Mouse (Mus musculus) hindbrain, embryonic 15.5 days (tissue): ENCODE measurements around the gene Nt5c3b. TPM values are rescaled to one million over a fixed set of nuclear protein-coding genes. Genes with fewer than 3 reads are reported as not detected.
A peak's percentile ranks its signal among the peaks of the same experiment; 100 is the strongest.

Experiments used
- ATAC-seq: fragments of 200-750 bp; cut with Nextera tagmentation; 2 replicates; pipeline ENCODE4 v1.8.0; 2017; ENCODE audit warnings: low read depth, moderate number of reproducible peaks, moderate TSS enrichment; ENCODE audit not compliant: low FRiP score
- H3K27ac ChIP-seq: fragments of 300-500 bp; sonication (generic); replicated peaks from 2 replicates; pipeline ENCODE4 v1.5.1; 2015; ENCODE audit warnings: mild to moderate bottlenecking, inconsistent platforms
- H3K27me3 ChIP-seq: fragments of 300-500 bp; sonication (generic); 2 replicates; pipeline ENCODE4 v1.6.1; 2015; ENCODE audit warnings: control low read depth, inconsistent platforms
- H3K36me3 ChIP-seq: fragments of 300-500 bp; sonication (generic); 2 replicates; pipeline ENCODE4 v1.6.1; 2015; ENCODE audit warnings: control low read depth, inconsistent platforms
- H3K4me1 ChIP-seq: fragments of 300-500 bp; sonication (generic); replicated peaks from 2 replicates; pipeline ENCODE4 v1.6.1; 2015; ENCODE audit warnings: control low read depth, inconsistent platforms
- H3K4me2 ChIP-seq: fragments of 300-500 bp; sonication (generic); 2 replicates; pipeline ENCODE4 v1.6.1; 2015; ENCODE audit warnings: moderate library complexity, mild to moderate bottlenecking, inconsistent platforms
- H3K4me3 ChIP-seq: fragments of 300-500 bp; sonication (generic); 2 replicates; pipeline ENCODE4 v1.5.1; 2015; ENCODE audit warnings: mild to moderate bottlenecking, inconsistent platforms
- H3K9ac ChIP-seq: fragments of 300-500 bp; sonication (generic); 2 replicates; pipeline ENCODE4 v1.6.1; 2015; ENCODE audit warnings: inconsistent platforms
- H3K9me3 ChIP-seq: fragments of 300-500 bp; sonication (generic); 2 replicates; pipeline ENCODE4 v1.6.1; 2016; ENCODE audit warnings: control low read depth, inconsistent platforms
- WGBS: fragments of 180-500 bp; shearing (Covaris S2); methylation state at CpG from one replicate; pipeline ENCODE4 v1.1.7; 2015; 5-methylcytosine and 5-hydroxymethylcytosine counted together
- polyA plus RNA-seq: library from polyadenylated mRNA; unstranded; fragments of >200 nt; fragmentation: Nextera tagmentation; extraction: Ambion mirVana; gene quantifications from 2 replicates; pipeline ENCODE4 v1.2.1, GENCODE M21; 2015

Gene Nt5c3b
- polyA plus RNA-seq, 1 experiment from 2014 or later = 112 TPM

- H3K4me2 ChIP-seq = no peak overlapping the region
- peaks cover 30% of the 10 kb centered on the region for H3K36me3 ChIP-seq
- no peaks in the 10 kb centered on the region for H3K9me3 ChIP-seq
- no peak overlapping the region for H3K27ac ChIP-seq
- H3K4me3 ChIP-seq = no peak overlapping the region
- ATAC-seq = no peak
- no peaks in the 10 kb centered on the region for H3K27me3 ChIP-seq
- WGBS = 89% methylated on average over 10 of the region's 10 CpGs
- H3K9ac ChIP-seq = no peak overlapping the region
- H3K4me1 ChIP-seq = no peaks in the 10 kb centered on the region
These were observed 21.1 kb upstream of the Nt5c3b start for GRCm38 (mm10) chr11:100462699-100463098.

- Histone ChIP-seq H3K4me1 (no peaks in the 10 kb centered on the region), H3K9me3 (no peaks in the 10 kb centered on the region), H3K9ac (no peak overlapping the region), H3K36me3 (peaks cover 23% of the 10 kb centered on the region), H3K27ac (no peak overlapping the region), H3K27me3 (no peaks in the 10 kb centered on the region), H3K4me3 (no peak overlapping the region), H3K4me2 (no peak overlapping the region)
- 96% methylated on average over 5 of the region's 5 CpGs for WGBS
- ATAC-seq = no peak
These were observed 16.1 kb upstream of the Nt5c3b start for GRCm38 (mm10) chr11:100457711-100458110.

GRCm38 (mm10) chr11:100457247-100457646 lies 15.6 kb upstream of the Nt5c3b start:
- H3K4me2 ChIP-seq = no peak overlapping the region
- H3K36me3 ChIP-seq = peaks cover 19% of the 10 kb centered on the region
- H3K27ac ChIP-seq = no peak overlapping the region
- WGBS = 90% methylated on average over 4 of the region's 4 CpGs
- ATAC-seq = no peak
- H3K27me3 ChIP-seq = no peaks in the 10 kb centered on the region
- no peak overlapping the region for H3K9ac ChIP-seq
- no peaks in the 10 kb centered on the region for H3K4me1 ChIP-seq
- H3K9me3 ChIP-seq = no peaks in the 10 kb centered on the region
- H3K4me3 ChIP-seq = no peak overlapping the region

GRCm38 (mm10) chr11:100442625-100443024 lies 1.0 kb upstream of the Nt5c3b start:
- 85% methylated on average over 6 of the region's 6 CpGs for WGBS
- Histone ChIP-seq H3K27me3 (no peaks in the 10 kb centered on the region), H3K9ac (no peak overlapping the region), H3K9me3 (no peaks in the 10 kb centered on the region), H3K4me1 (peaks cover 18% of the 10 kb centered on the region), H3K36me3 (0 out of 2 replicates have a peak, but pooled peaks cover 5% of the 10 kb centered on the region), H3K4me3 (no peak overlapping the region), H3K4me2 (no peak overlapping the region), H3K27ac (no peak overlapping the region)
- no peak for ATAC-seq

- Histone ChIP-seq H3K36me3 (peaks cover 7% of the 10 kb centered on the region), H3K9ac (peak overlapping the region; percentile 94), H3K27ac (peak overlapping the region; percentile 82), H3K4me2 (peak overlapping the region; percentile 85), H3K4me1 (peaks cover 18% of the 10 kb centered on the region), H3K4me3 (peak overlapping the region; percentile 91), H3K9me3 (no peaks in the 10 kb centered on the region), H3K27me3 (no peaks in the 10 kb centered on the region)
- under 1% methylated on average over 51 of the region's 52 CpGs for WGBS
- ATAC-seq = peak; percentile 97
These were observed 701 bp downstream of the Nt5c3b start for GRCm38 (mm10) chr11:100440691-100441522.

- no peak overlapping the region for H3K27ac ChIP-seq
- 77% methylated on average over 1 of the region's 1 CpGs for WGBS
- no peak for ATAC-seq
- no peaks in the 10 kb centered on the region for H3K27me3 ChIP-seq
- no peak overlapping the region for H3K4me3 ChIP-seq
- H3K4me2 ChIP-seq = no peak overlapping the region
- H3K36me3 ChIP-seq = peaks cover 13% of the 10 kb centered on the region
- no peaks in the 10 kb centered on the region for H3K9me3 ChIP-seq
- no peak overlapping the region for H3K9ac ChIP-seq
- H3K4me1 ChIP-seq = peaks cover 18% of the 10 kb centered on the region
These were observed 3.7 kb downstream of the Nt5c3b start for GRCm38 (mm10) chr11:100437901-100438300.

GRCm38 (mm10) chr11:100435678-100436246 lies 5.8 kb downstream of the Nt5c3b start:
- H3K4me1 ChIP-seq = peaks cover 11% of the 10 kb centered on the region
- no peak overlapping the region for H3K27ac ChIP-seq
- no peak for ATAC-seq
- H3K4me2 ChIP-seq = no peak overlapping the region
- no peak overlapping the region for H3K9ac ChIP-seq
- no peaks in the 10 kb centered on the region for H3K27me3 ChIP-seq
- peaks cover 17% of the 10 kb centered on the region for H3K36me3 ChIP-seq
- WGBS = 27% methylated on average over 9 of the region's 9 CpGs
- no peak overlapping the region for H3K4me3 ChIP-seq
- H3K9me3 ChIP-seq = no peaks in the 10 kb centered on the region

GRCm38 (mm10) chr11:100432002-100432401 lies 9.6 kb downstream of the Nt5c3b start:
- Histone ChIP-seq H3K4me1 (peaks cover 5% of the 10 kb centered on the region; the same call in 1 of the 2 replicates), H3K27ac (no peak overlapping the region), H3K9ac (no peak overlapping the region), H3K27me3 (no peaks in the 10 kb centered on the region), H3K4me2 (no peak overlapping the region), H3K4me3 (no peak overlapping the region), H3K36me3 (peaks cover 21% of the 10 kb centered on the region), H3K9me3 (no peaks in the 10 kb centered on the region)
- no peak for ATAC-seq
- 95% methylated on average over 5 of the region's 5 CpGs for WGBS

GRCm38 (mm10) chr11:100430052-100430451 lies 11.6 kb downstream of the Nt5c3b start:
- Histone ChIP-seq H3K4me2 (no peak overlapping the region), H3K9ac (no peak overlapping the region), H3K27me3 (no peaks in the 10 kb centered on the region), H3K4me3 (no peak overlapping the region), H3K27ac (no peak overlapping the region), H3K36me3 (peaks cover 18% of the 10 kb centered on the region; the same call in 1 of the 2 replicates), H3K4me1 (peaks cover 5% of the 10 kb centered on the region; the same call in 1 of the 2 replicates), H3K9me3 (no peaks in the 10 kb centered on the region)
- no peak for ATAC-seq
- 84% methylated on average over 7 of the region's 7 CpGs for WGBS

GRCm38 (mm10) chr11:100428612-100429199 lies 12.9 kb downstream of the Nt5c3b start:
- 66% methylated on average over 9 of the region's 9 CpGs for WGBS
- H3K4me1 ChIP-seq = peaks cover 5% of the 10 kb centered on the region; the same call in 1 of the 2 replicates
- H3K4me2 ChIP-seq = no peak overlapping the region
- no peak overlapping the region for H3K4me3 ChIP-seq
- H3K9ac ChIP-seq = no peak overlapping the region
- no peaks in the 10 kb centered on the region for H3K27me3 ChIP-seq
- peak; percentile 51; the same call in 1 of the 2 replicates for ATAC-seq
- H3K9me3 ChIP-seq = no peaks in the 10 kb centered on the region
- peak overlapping the region; percentile 51; the same call in 1 of the 2 replicates for H3K27ac ChIP-seq
- H3K36me3 ChIP-seq = peaks cover 18% of the 10 kb centered on the region; the same call in 1 of the 2 replicates

GRCm38 (mm10) chr11:100426820-100427219 lies 14.8 kb downstream of the Nt5c3b start:
- Histone ChIP-seq H3K27me3 (no peaks in the 10 kb centered on the region), H3K36me3 (peaks cover 11% of the 10 kb centered on the region; the same call in 1 of the 2 replicates), H3K9ac (no peak overlapping the region), H3K4me1 (peaks cover 5% of the 10 kb centered on the region; the same call in 1 of the 2 replicates), H3K27ac (no peak overlapping the region), H3K4me3 (no peak overlapping the region), H3K9me3 (no peaks in the 10 kb centered on the region), H3K4me2 (no peak overlapping the region)
- no peak for ATAC-seq
- WGBS = 88% methylated on average over 3 of the region's 3 CpGs

- WGBS = 37% methylated on average over 7 of the region's 7 CpGs
- no peak overlapping the region for H3K4me3 ChIP-seq
- H3K4me1 ChIP-seq = peaks cover 5% of the 10 kb centered on the region; the same call in 1 of the 2 replicates
- ATAC-seq = peak; percentile 19; the same call in 1 of the 2 replicates
- peaks cover 9% of the 10 kb centered on the region; the same call in 1 of the 2 replicates for H3K36me3 ChIP-seq
- no peak overlapping the region for H3K27ac ChIP-seq
- no peak overlapping the region for H3K4me2 ChIP-seq
- no peaks in the 10 kb centered on the region for H3K9me3 ChIP-seq
- H3K9ac ChIP-seq = no peak overlapping the region
- no peaks in the 10 kb centered on the region for H3K27me3 ChIP-seq
These were observed 15.8 kb downstream of the Nt5c3b start for GRCm38 (mm10) chr11:100425851-100426250.
